15 mouse cellular contexts compared by ENCODE assay signal in the genomic region with DNA sequence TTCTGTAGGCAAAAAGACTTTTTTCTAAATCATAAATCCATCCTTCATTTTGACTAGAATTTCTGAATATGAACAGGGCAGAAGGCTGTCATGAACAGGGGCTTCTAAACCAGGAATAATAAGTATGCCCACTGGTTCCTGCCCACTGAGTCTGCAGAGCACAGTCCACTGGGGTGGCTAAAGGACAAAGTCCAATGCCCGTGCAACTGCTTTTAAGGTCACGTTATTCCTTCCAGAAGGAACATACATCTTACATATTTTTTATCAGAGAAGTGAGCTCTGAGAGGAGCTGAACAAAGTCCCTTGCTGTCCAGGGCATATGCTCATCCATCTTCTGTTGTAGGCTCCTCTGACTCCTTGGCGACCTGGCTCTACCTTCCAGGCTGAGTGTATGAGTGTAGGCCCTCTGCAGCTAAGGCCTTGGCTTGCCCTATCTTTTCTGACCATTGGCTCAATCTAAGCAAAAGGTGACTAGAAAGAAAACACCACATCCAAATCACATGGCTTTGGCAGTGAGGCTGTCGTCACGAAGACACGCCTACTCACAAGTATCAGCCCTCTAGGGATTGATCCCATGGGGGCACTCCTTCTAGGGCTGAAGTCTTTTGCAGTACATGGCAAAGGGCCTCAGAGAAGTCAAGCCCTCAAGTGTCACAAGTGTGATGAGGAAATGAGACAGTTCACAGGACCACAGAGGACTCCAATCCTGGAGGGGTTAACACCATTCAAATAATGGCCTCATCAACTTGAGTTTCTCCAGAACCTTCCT. TPM values are rescaled to one million over a fixed set of nuclear protein-coding genes. Genes with fewer than 3 reads are reported as not detected.
"Had no signal": no experiment of that assay in that cellular context is flagged by ENCODE, and none has a peak within 500 bp of the region (broad histone marks: within the 10 kb centered on the region; RNA-seq: fewer than 3 reads in every experiment).

No protein-coding gene starts in this region.

- H3K9ac ChIP-seq: limb, embryonic 13.5 days; liver, embryonic 15.5 days; lung, embryonic 14.5 days had no signal

- H3K4me2 ChIP-seq: limb, embryonic 13.5 days; liver, embryonic 11.5 days; liver, embryonic 15.5 days; lung, embryonic 14.5 days had no signal

- H3K9me3 ChIP-seq: limb, embryonic 13.5 days; liver, embryonic 15.5 days; midbrain, embryonic 10.5 days had no signal

- H3K4me3 ChIP-seq: limb, embryonic 13.5 days; liver, embryonic 15.5 days; midbrain, embryonic 10.5 days; myocyte had no signal

- DNase-seq: left cerebral cortex, postnatal 4 days; lung, embryonic 14.5 days; lung, postnatal 10 days; lung, postnatal 4 days; midbrain, embryonic 14.5 days; thymus, adult 18-20 months; thymus, postnatal 14 days had no signal

- H3K27me3 ChIP-seq: limb, embryonic 13.5 days; liver, embryonic 15.5 days had no signal

- H3K27ac ChIP-seq: kidney, postnatal 0 days; limb, embryonic 13.5 days; liver, embryonic 15.5 days; midbrain, embryonic 10.5 days had no signal

- H3K4me1 ChIP-seq: limb, embryonic 13.5 days; liver, embryonic 15.5 days; midbrain, embryonic 10.5 days had no signal

RNA-seq across cellular contexts. Expression of a gene that starts 44.2 kb away (rescaled TPM):
- total RNA-seq: left cerebral cortex, adult 18-20 months; neutrophil, adult 5-6 weeks had no signal
- polyA plus RNA-seq: myocyte had no signal
